Mouse (Mus musculus) stomach, embryonic 14.5 days (tissue): ENCODE measurements around the gene Ndufa4l2. TPM values are rescaled to one million over a fixed set of nuclear protein-coding genes. Genes with fewer than 3 reads are reported as not detected.

Experiments used
- ATAC-seq: fragments of 200-750 bp; cut with Nextera tagmentation; 2 replicates; pipeline ENCODE4 v1.8.0; 2017; ENCODE audit warnings: low read depth, moderate TSS enrichment; ENCODE audit not compliant: insufficient number of reproducible peaks, insufficient read depth, low FRiP score
- H3K27ac ChIP-seq: fragments of 300-500 bp; sonication (generic); 2 replicates; pipeline ENCODE4 v1.5.1; 2014; ENCODE audit warnings: mild to moderate bottlenecking, low read length, moderate library complexity, mixed read lengths
- H3K27me3 ChIP-seq: fragments of 300-500 bp; sonication (generic); 2 replicates; pipeline ENCODE4 v1.6.1; 2014; ENCODE audit warnings: low read length, control low read depth, mixed read lengths; ENCODE audit not compliant: control insufficient read depth, insufficient read depth
- H3K36me3 ChIP-seq: fragments of 300-500 bp; sonication (generic); 2 replicates; pipeline ENCODE4 v1.6.1; 2014; ENCODE audit warnings: mild to moderate bottlenecking, control low read depth, low read length, moderate library complexity, mixed read lengths; ENCODE audit not compliant: control insufficient read depth, insufficient read depth
- H3K4me1 ChIP-seq: fragments of 300-500 bp; sonication (generic); 2 replicates; pipeline ENCODE4 v1.6.1; 2014; ENCODE audit warnings: low read length, control low read depth, mixed read lengths; ENCODE audit not compliant: control insufficient read depth, insufficient read depth
- H3K4me2 ChIP-seq: fragments of 300-500 bp; sonication (generic); replicated peaks from 2 replicates; pipeline ENCODE4 v1.6.1; 2014; ENCODE audit warnings: low read depth, low read length, control low read depth
- H3K4me3 ChIP-seq: fragments of 300-500 bp; sonication (generic); 2 replicates; pipeline ENCODE4 v1.5.1; 2014; ENCODE audit warnings: low read depth, low read length, control low read depth
- H3K9ac ChIP-seq: fragments of 300-500 bp; sonication (generic); replicated peaks from 2 replicates; pipeline ENCODE4 v1.6.1; 2014; ENCODE audit warnings: low read depth, mild to moderate bottlenecking, control low read depth, low read length, moderate library complexity, mixed read lengths
- H3K9me3 ChIP-seq: fragments of 300-500 bp; sonication (generic); 2 replicates; pipeline ENCODE4 v1.6.1; 2016; ENCODE audit warnings: low read depth, low read length, control low read depth; ENCODE audit not compliant: control insufficient read depth
- WGBS: fragments of 180-500 bp; shearing (Covaris S2); extraction: QIAGEN DNeasy Blood & Tissue Kit; methylation state at CpG from one replicate; pipeline ENCODE4 v1.1.7; 2014; 5-methylcytosine and 5-hydroxymethylcytosine counted together
- polyA plus RNA-seq: library from polyadenylated mRNA; unstranded; fragments of >200 nt; fragmentation: Nextera tagmentation; extraction: Ambion mirVana; gene quantifications from 2 replicates; pipeline ENCODE4 v1.2.1, GENCODE M21; 2014

Ndufa4l2 gene
- 81.3 and 84.3 TPM in 2 replicates for polyA plus RNA-seq

DNA sequence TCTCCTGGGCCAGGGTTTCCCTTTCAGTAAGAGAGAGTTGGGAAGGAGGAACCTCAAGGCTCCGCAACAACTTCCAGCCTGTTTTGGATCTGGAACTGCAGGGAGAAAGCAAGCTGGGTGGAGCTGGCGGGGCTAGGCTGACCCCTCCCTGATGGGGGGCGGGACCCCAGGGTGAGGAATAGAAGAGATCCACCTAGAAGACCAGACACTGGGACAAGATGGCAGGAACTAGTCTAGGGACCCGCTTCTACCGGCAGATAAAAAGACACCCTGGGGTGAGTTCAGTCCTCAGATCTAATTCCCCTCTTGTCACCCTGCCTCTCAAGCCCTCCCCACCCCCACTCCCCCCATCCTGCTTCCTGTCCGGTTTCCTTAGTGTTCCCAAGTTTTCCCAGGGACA is at the start of gene Ndufa4l2:
TSS of gene Ndufa4l2 (plus strand) at position 204 of the 400 bp plus-strand sequence.
- Histone ChIP-seq H3K9me3 (no peaks in the 10 kb centered on the region), H3K27ac (no peak within 1 kb of the TSS; the same call in 1 of the 2 replicates), H3K9ac (no peak within 1 kb of the TSS), H3K36me3 (peaks cover 15% of the 10 kb centered on the region; the same call in 1 of the 2 replicates), H3K4me1 (peaks cover 24% of the 10 kb centered on the region; the same call in 1 of the 2 replicates), H3K4me2 (peak within 1 kb of the TSS; percentile 42), H3K27me3 (peaks cover 23% of the 10 kb centered on the region), H3K4me3 (peak within 1 kb of the TSS; percentile 9; the same call in 1 of the 2 replicates)
- no peak for ATAC-seq
- 12% methylated on average over 6 of the region's 6 CpGs for WGBS

DNA sequence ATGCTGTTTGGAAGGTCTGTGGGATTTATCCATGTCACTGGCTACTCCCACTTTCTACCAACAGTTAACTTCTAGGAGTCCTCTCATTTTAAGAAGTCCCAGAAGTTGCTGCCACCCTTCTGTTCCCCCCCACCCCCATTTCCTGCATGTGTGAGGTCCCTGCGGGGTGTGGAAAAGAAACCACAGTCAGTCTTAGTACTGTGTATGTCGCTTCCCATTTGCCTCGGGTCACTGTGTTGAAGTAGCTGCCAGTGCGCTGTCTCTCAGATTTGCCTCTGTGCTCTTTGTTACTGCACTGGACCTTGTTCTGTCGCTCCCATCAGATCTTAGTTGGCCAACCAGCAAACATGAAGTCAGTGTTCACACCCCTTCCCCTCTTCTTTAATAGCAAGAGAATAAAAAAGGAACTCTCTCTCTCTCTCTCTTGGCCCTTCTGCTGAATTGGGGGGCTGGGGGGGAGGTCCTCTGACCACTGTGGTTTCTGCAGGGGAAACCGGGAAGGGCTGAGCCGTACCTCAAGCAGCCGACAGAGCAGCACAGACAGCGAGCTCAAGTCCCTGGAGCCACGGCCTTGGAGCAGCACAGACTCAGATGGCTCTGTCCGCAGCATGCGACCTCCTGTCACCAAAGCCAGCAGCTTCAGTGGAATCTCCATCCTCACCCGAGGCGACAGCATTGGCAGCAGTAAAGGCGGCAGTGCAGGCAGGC is 43.3 kb upstream of the Ndufa4l2 start:
- Histone ChIP-seq H3K4me2 (no peak overlapping the region), H3K4me1 (no peaks in the 10 kb centered on the region), H3K27me3 (no peaks in the 10 kb centered on the region), H3K9me3 (no peaks in the 10 kb centered on the region), H3K27ac (peak overlapping the region; percentile 39; the same call in 1 of the 2 replicates), H3K36me3 (peaks cover 10% of the 10 kb centered on the region), H3K9ac (no peak overlapping the region), H3K4me3 (no peak overlapping the region)
- WGBS: 61% methylated on average over 15 of the region's 15 CpGs
- ATAC-seq: no peak

DNA sequence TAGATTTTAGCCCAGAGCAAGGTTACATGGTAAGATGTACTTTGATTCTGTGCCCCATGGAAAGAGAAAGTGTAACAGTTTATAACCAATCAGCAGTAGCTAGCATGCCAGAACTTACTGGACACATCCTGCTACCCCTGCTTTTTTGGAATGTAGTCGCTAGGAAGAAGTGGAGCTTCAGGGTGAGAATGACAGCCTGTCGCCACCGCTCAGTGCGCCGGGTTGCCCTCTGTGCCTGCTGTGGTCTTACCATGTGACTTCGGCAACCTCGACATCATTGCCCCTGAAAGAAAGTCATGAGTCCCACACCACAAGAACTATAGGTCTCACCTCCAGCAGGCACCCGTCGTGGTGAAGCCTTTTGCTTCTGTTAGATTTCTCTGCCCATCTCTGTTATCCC is 42.0 kb upstream of the Ndufa4l2 start:
- Histone ChIP-seq H3K9ac (no peak overlapping the region), H3K36me3 (peaks cover 12% of the 10 kb centered on the region), H3K9me3 (no peaks in the 10 kb centered on the region), H3K4me3 (no peak overlapping the region), H3K4me2 (no peak overlapping the region), H3K27me3 (no peaks in the 10 kb centered on the region), H3K27ac (no peak overlapping the region), H3K4me1 (no peaks in the 10 kb centered on the region)
- WGBS: 86% methylated on average over 9 of the region's 9 CpGs
- ATAC-seq: no peak

- H3K27me3 ChIP-seq: no peaks in the 10 kb centered on the region
- no peak overlapping the region for H3K9ac ChIP-seq
- H3K4me1 ChIP-seq: no peaks in the 10 kb centered on the region
- no peak for ATAC-seq
- 96% methylated on average over 4 of the region's 4 CpGs for WGBS
- H3K27ac ChIP-seq: no peak overlapping the region
- no peaks in the 10 kb centered on the region for H3K9me3 ChIP-seq
- peaks cover 12% of the 10 kb centered on the region for H3K36me3 ChIP-seq
- no peak overlapping the region for H3K4me2 ChIP-seq
- H3K4me3 ChIP-seq: no peak overlapping the region
Observed at GRCm38 (mm10) chr10:127475175-127475574, 39.6 kb upstream of the Ndufa4l2 start.

GRCm38 (mm10) chr10:127476541-127476940 is 38.2 kb upstream of the Ndufa4l2 start:
- no peaks in the 10 kb centered on the region for H3K9me3 ChIP-seq
- no peak for ATAC-seq
- WGBS: 83% methylated on average over 3 of the region's 3 CpGs
- H3K27me3 ChIP-seq: no peaks in the 10 kb centered on the region
- H3K4me3 ChIP-seq: no peak overlapping the region
- H3K9ac ChIP-seq: no peak overlapping the region
- no peaks in the 10 kb centered on the region for H3K4me1 ChIP-seq
- no peak overlapping the region for H3K27ac ChIP-seq
- H3K4me2 ChIP-seq: no peak overlapping the region
- H3K36me3 ChIP-seq: peaks cover 12% of the 10 kb centered on the region

DNA sequence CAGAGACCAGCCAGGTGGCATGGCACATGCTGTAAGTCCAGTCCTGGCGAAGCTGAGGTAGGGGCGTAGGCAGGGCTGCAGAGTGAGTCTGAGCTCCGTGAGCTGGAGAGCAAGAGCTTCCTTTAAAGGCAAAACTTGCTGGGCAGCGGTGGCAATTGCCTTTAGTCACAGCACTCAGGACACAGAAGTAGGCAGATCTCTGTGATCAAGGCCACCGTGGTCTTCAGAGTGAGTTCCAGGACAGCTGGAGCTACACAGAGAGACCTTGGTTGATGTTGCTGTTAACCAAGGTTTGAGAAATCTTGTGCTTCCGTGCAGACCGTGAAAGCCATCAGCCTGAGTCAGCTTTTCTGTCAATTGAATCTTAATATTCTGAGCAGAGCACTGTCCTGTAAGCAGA is 37.5 kb upstream of the Ndufa4l2 start:
- H3K4me3 ChIP-seq: no peak overlapping the region
- WGBS: 87% methylated on average over 7 of the region's 7 CpGs
- no peaks in the 10 kb centered on the region for H3K27me3 ChIP-seq
- H3K9me3 ChIP-seq: no peaks in the 10 kb centered on the region
- H3K4me2 ChIP-seq: no peak overlapping the region
- H3K9ac ChIP-seq: no peak overlapping the region
- H3K27ac ChIP-seq: no peak overlapping the region
- peaks cover 12% of the 10 kb centered on the region for H3K36me3 ChIP-seq
- ATAC-seq: no peak
- H3K4me1 ChIP-seq: no peaks in the 10 kb centered on the region

GRCm38 (mm10) chr10:127479131-127479530 is 35.6 kb upstream of the Ndufa4l2 start:
- Histone ChIP-seq H3K4me3 (no peak overlapping the region), H3K36me3 (peaks cover 11% of the 10 kb centered on the region), H3K27ac (no peak overlapping the region), H3K27me3 (no peaks in the 10 kb centered on the region), H3K4me2 (no peak overlapping the region), H3K4me1 (no peaks in the 10 kb centered on the region), H3K9me3 (no peaks in the 10 kb centered on the region), H3K9ac (no peak overlapping the region)
- ATAC-seq: no peak
- WGBS: 99% methylated on average over 4 of the region's 4 CpGs

- Histone ChIP-seq H3K9ac (no peak overlapping the region), H3K9me3 (no peaks in the 10 kb centered on the region), H3K27ac (no peak overlapping the region), H3K27me3 (no peaks in the 10 kb centered on the region), H3K4me3 (no peak overlapping the region), H3K36me3 (peaks cover 25% of the 10 kb centered on the region), H3K4me2 (no peak overlapping the region), H3K4me1 (no peaks in the 10 kb centered on the region)
- no peak; the same call in 1 of the 2 replicates for ATAC-seq
- WGBS: 80% methylated on average over 19 of the region's 19 CpGs
Observed at GRCm38 (mm10) chr10:127480833-127481813, 33.6 kb upstream of the Ndufa4l2 start.
